Mouse (Mus musculus): Measurements from ENCODE around the gene Elmo3.

Elmo3 gene

GRCm38 (mm10) chr8:105355179-105356024, 50.0 kb downstream of the Elmo3 start:
- DNase-seq, result peak; percentile 65

GRCm38 (mm10) chr8:105356681-105357080, 51.3 kb downstream of the Elmo3 start:
- DNase-seq, result no peak

DNA sequence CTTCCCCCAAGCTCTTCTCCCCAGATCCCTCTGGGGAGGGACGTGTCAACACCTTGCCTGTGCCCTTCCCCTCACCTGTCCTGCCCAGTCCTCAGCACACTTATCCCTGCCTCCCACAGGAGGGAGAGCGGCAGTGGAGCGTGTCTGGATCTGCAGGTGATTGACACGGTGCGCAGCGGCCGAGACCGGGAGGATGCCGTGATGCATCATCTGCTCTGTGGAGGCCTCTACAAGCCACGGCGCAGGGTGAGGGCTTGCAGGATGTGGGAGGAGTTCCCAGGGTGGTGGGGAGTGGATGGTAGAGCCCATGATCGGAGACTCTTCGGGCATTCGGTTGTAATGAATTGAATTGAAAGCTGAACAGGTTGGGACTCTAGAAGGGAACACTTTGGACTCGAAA, 53.8 kb downstream of the Elmo3 start:
- no peak for DNase-seq

- DNase-seq, result no peak
Measured at GRCm38 (mm10) chr8:105359646-105360045, 54.2 kb downstream of the Elmo3 start.
